Mouse (Mus musculus) cerebellum, postnatal 4 days (tissue): Measurements from ENCODE around the gene Jarid2.
A peak's percentile ranks its signal among the peaks of the same experiment; 100 is the strongest.

Experiments
- DNase-seq, 2 experiments: peaks; one replicate each; pipeline ENCODE4 v3.0.0; 2022; ENCODE audit warnings: low spot score in 2 of 2, mixed read lengths in 1 of 2

Gene Jarid2

GRCm38 (mm10) chr13:44960542-44961291, 231.4 kb downstream of the Jarid2 start:
- DNase-seq, result peak in 1 of 2 experiments; percentile 58
